Mouse (Mus musculus): ENCODE results near the gene Irf2.

GRCm38 (mm10) chr8:46759562-46759961 lies 20.0 kb downstream of the Irf2 start:
- no peak for TF ChIP-seq ZC3H11A (IDR thresholded peaks at IDR 0.05; ENCODE audit: borderline replicate concordance, low read depth, low read length)
- TF ChIP-seq ZNF384 (IDR thresholded peaks at IDR 0.05; ENCODE audit: low read depth, low read length), result no peak
- TF ChIP-seq CHD2 (IDR thresholded peaks at IDR 0.05; ENCODE audit: low read depth, low read length), result no peak
- no peak for TF ChIP-seq MAFK (IDR thresholded peaks at IDR 0.05; ENCODE audit: insufficient read depth, low read depth, low read length)
